Mouse (Mus musculus) ES-E14 (cell line): Measurements from ENCODE around the gene Scube3. TPM values are rescaled to one million over a fixed set of nuclear protein-coding genes. Genes with fewer than 3 reads are reported as not detected.

Experiments used
- DNase-seq: peaks from one replicate; pipeline ENCODE4 v3.0.0-alpha.2; 2013; ENCODE audit warnings: low read depth, low spot score
- H3K27ac ChIP-seq: 2 replicates; pipeline ENCODE4 v1.5.1; 2012; ENCODE audit warnings: low read depth, mild to moderate bottlenecking, low read length, moderate library complexity, mixed read lengths; ENCODE audit not compliant: poor library complexity, insufficient read depth, severe bottlenecking
- H3K36me3 ChIP-seq: 2 replicates; pipeline ENCODE4 v1.6.1; 2012; ENCODE audit warnings: mild to moderate bottlenecking, low read length, moderate library complexity, mixed read lengths; ENCODE audit not compliant: control insufficient read depth, poor library complexity, insufficient read depth, severe bottlenecking
- H3K4me1 ChIP-seq, 2 experiments: fragments of 150-350 bp in 1 of 2; sonication (generic) in 1 of 2; 2 replicates each; pipeline ENCODE4 v1.6.1; 2012; ENCODE audit warnings: low read length in 2 of 2, mild to moderate bottlenecking in 1 of 2, mixed read lengths in 1 of 2; ENCODE audit not compliant: control insufficient read depth in 2 of 2, insufficient read depth in 2 of 2, poor library complexity in 1 of 2
- H3K4me3 ChIP-seq, 2 experiments: fragments of 150-350 bp in 1 of 2; sonication (generic) in 1 of 2; 2 replicates each; pipeline ENCODE4 v1.5.1; 2012; ENCODE audit warnings: low read length in 2 of 2, low read depth in 1 of 2, mild to moderate bottlenecking in 1 of 2, mixed read lengths in 1 of 2; ENCODE audit not compliant: insufficient read depth in 1 of 2, poor library complexity in 1 of 2, severe bottlenecking in 1 of 2
- H3K9ac ChIP-seq: 2 replicates; pipeline ENCODE4 v1.6.1; 2012; ENCODE audit warnings: low read depth, mild to moderate bottlenecking, low read length, mixed read lengths; ENCODE audit not compliant: poor library complexity, insufficient read depth, severe bottlenecking
- H3K9me3 ChIP-seq: fragments of 150-350 bp; sonication (generic); 2 replicates; pipeline ENCODE4 v1.6.1; 2012; ENCODE audit warnings: low read depth, mild to moderate bottlenecking, low read length; ENCODE audit not compliant: control insufficient read depth, insufficient read depth
- CHD2 ChIP-seq: IDR thresholded peaks from 2 replicates; pipeline ENCODE4 v1.6.1; 2014; ENCODE audit warnings: mild to moderate bottlenecking, low read depth, low read length, inconsistent platforms
- HCFC1 ChIP-seq: IDR thresholded peaks from 2 replicates; pipeline ENCODE4 v1.6.1; 2012; ENCODE audit warnings: low read length, inconsistent platforms, borderline replicate concordance; ENCODE audit not compliant: insufficient read depth
- MAFK ChIP-seq: IDR thresholded peaks from 2 replicates; pipeline ENCODE4 v1.6.1; 2014; ENCODE audit warnings: mild to moderate bottlenecking, low read depth, low read length, inconsistent platforms; ENCODE audit not compliant: insufficient read depth
- ZC3H11A ChIP-seq: IDR thresholded peaks from 2 replicates; pipeline ENCODE4 v1.6.1; 2012; ENCODE audit warnings: low read depth, mild to moderate bottlenecking, inconsistent platforms, low read length, borderline replicate concordance
- ZNF384 ChIP-seq: IDR thresholded peaks from 2 replicates; pipeline ENCODE4 v1.6.1; 2012; ENCODE audit warnings: low read depth, low read length, inconsistent platforms
- in situ Hi-C, 2 experiments: fragments of 600-800 bp; cut with MboI; formaldehyde crosslinking; loops; one replicate each; pipeline ENCODE4 v1.15.1; 2025; ENCODE audit warnings: low sequenced_read_pairs in 2 of 2, inconsistent platforms in 1 of 2; ENCODE audit not compliant: unreplicated experiment in 2 of 2
- total RNA-seq: library from RNA; depleted of rRNA; stranded (reverse); fragments of 300-350 nt; gene quantifications from 2 replicates; pipeline ENCODE4 v1.2.3, GENCODE M21; 2012; rRNA removed

Scube3 gene
- total RNA-seq, 1 experiment, result 24.0 TPM

- Histone ChIP-seq H3K27ac (no peak overlapping the region), H3K4me3 (peak overlapping the region; percentile 70 to 73), H3K36me3 (peaks cover 18% of the 10 kb centered on the region), H3K9me3 (no peaks in the 10 kb centered on the region), H3K9ac (peak overlapping the region; percentile 63; the same call in 1 of the 2 replicates), H3K4me1 (peaks cover 2 to 13% of the 10 kb centered on the region in 2 experiments; a peak in 3 of 4 replicates)
- in situ Hi-C loops, result no loop called here
- TF ChIP-seq HCFC1 (no peak), ZNF384 (no peak), CHD2 (no peak), ZC3H11A (no peak), MAFK (no peak)
- peak; percentile 100 for DNase-seq
These were observed 81.8 kb downstream of the Scube3 start for GRCm38 (mm10) chr17:28223561-28224391.

Other genes starting within 250 kb of the Scube3 start
- 20.9 and 24.7 TPM in 2 replicates for gene Anks1, start 232.8 kb upstream of the Scube3 start, total RNA-seq
- gene Taf11, start 232.3 kb upstream of the Scube3 start, total RNA-seq, result 25.5 and 35.8 TPM in 2 replicates
- gene Tcp11, start 61.5 kb upstream of the Scube3 start, total RNA-seq, result 4.8 and 7.3 TPM in 2 replicates
- 11.4 and 16.8 TPM in 2 replicates for gene Zfp523, start 35.0 kb downstream of the Scube3 start, total RNA-seq
- 17.6 and 20.8 TPM in 2 replicates for gene Def6, start 65.6 kb downstream of the Scube3 start, total RNA-seq
- gene Ppard, start 90.6 kb downstream of the Scube3 start, total RNA-seq, result 6.7 and 10.7 TPM in 2 replicates
- 25.9 and 39.8 TPM in 2 replicates for gene Fance, start 171.4 kb downstream of the Scube3 start, total RNA-seq
- gene Rpl10a, start 186.3 kb downstream of the Scube3 start, total RNA-seq, result 2,234 and 2,688 TPM in 2 replicates
- 8.0 and 9.0 TPM in 2 replicates for gene Tead3, start 208.7 kb downstream of the Scube3 start, total RNA-seq
- gene Tulp1, start 223.1 kb downstream of the Scube3 start, total RNA-seq, result 3.7 and 4.1 TPM in 2 replicates